Mouse (Mus musculus) neural tube, embryonic 13.5 days (tissue): ENCODE data around the gene March1. TPM values are rescaled to one million over a fixed set of nuclear protein-coding genes. Genes with fewer than 3 reads are reported as not detected.

Experiments
- ATAC-seq: fragments of 200-750 bp; cut with Nextera tagmentation; 2 replicates; pipeline ENCODE4 v1.8.0; 2017; ENCODE audit warnings: low read depth, mild to moderate bottlenecking, moderate TSS enrichment, moderate library complexity
- H3K27ac ChIP-seq: fragments of 300-500 bp; sonication (generic); replicated peaks from 2 replicates; pipeline ENCODE4 v1.5.1; 2015; ENCODE audit warnings: moderate library complexity, mild to moderate bottlenecking, inconsistent platforms
- H3K27me3 ChIP-seq: fragments of 300-500 bp; sonication (generic); 2 replicates; pipeline ENCODE4 v1.6.1; 2015; ENCODE audit warnings: mild to moderate bottlenecking, inconsistent platforms
- H3K36me3 ChIP-seq: fragments of 300-500 bp; sonication (generic); 2 replicates; pipeline ENCODE4 v1.6.1; 2015; ENCODE audit warnings: mild to moderate bottlenecking, inconsistent platforms
- H3K4me1 ChIP-seq: fragments of 300-500 bp; sonication (generic); replicated peaks from 2 replicates; pipeline ENCODE4 v1.6.1; 2015; ENCODE audit warnings: inconsistent platforms
- H3K4me2 ChIP-seq: fragments of 300-500 bp; sonication (generic); 2 replicates; pipeline ENCODE4 v1.6.1; 2015; ENCODE audit warnings: inconsistent platforms, mild to moderate bottlenecking, moderate library complexity
- H3K4me3 ChIP-seq: fragments of 300-500 bp; sonication (generic); 2 replicates; pipeline ENCODE4 v1.5.1; 2015; ENCODE audit warnings: mild to moderate bottlenecking, inconsistent platforms
- H3K9ac ChIP-seq: fragments of 300-500 bp; sonication (generic); 2 replicates; pipeline ENCODE4 v1.6.1; 2015; ENCODE audit warnings: moderate library complexity, mild to moderate bottlenecking, inconsistent platforms
- H3K9me3 ChIP-seq: fragments of 300-500 bp; sonication (generic); 2 replicates; pipeline ENCODE4 v1.6.1; 2016; ENCODE audit warnings: inconsistent platforms
- WGBS: fragments of 180-500 bp; shearing (Covaris S2); methylation state at CpG from one replicate; pipeline ENCODE4 v1.1.7; 2015; 5-methylcytosine and 5-hydroxymethylcytosine counted together
- polyA plus RNA-seq: library from polyadenylated mRNA; unstranded; fragments of >200 nt; fragmentation: Nextera tagmentation; extraction: Ambion mirVana; gene quantifications from 2 replicates; pipeline ENCODE4 v1.2.1, GENCODE M21; 2015

March1 gene
- polyA plus RNA-seq, 1 experiment from 2014 or later, result 23.8 TPM

- H3K4me3 ChIP-seq, result no peak overlapping the region
- no peaks in the 10 kb centered on the region for H3K9me3 ChIP-seq
- no peak overlapping the region for H3K4me2 ChIP-seq
- H3K27me3 ChIP-seq, result no peaks in the 10 kb centered on the region
- no peaks in the 10 kb centered on the region for H3K4me1 ChIP-seq
- no peaks in the 10 kb centered on the region for H3K36me3 ChIP-seq
- H3K9ac ChIP-seq, result no peak overlapping the region
- ATAC-seq, result no peak
- WGBS, result 63% methylated on average over 5 of the region's 5 CpGs
- no peak overlapping the region for H3K27ac ChIP-seq
These were observed 163.5 kb downstream of the March1 start for GRCm38 (mm10) chr8:65781156-65781555.

DNA sequence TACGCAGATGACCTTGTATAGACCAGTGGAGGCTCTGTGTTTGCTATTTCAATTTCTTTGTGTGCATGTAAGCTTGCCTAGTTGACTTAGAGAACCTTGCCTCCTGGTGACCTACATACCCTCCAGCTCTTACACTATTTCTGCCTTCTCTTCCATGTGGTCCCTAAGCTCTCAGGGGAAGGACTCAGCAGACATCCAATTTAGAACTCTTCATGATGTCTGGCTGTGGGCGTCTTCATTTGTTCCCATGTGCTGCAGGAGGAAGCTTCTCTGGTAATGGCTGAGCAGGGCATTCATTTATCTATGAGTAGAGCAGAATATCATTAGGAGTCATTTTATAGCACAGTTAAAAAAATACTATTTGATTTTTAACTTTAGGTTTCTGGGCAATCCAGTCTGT is 195.3 kb downstream of the March1 start:
- ATAC-seq, result no peak
- Histone ChIP-seq H3K36me3 (no peaks in the 10 kb centered on the region), H3K4me1 (no peaks in the 10 kb centered on the region), H3K27ac (no peak overlapping the region), H3K4me2 (no peak overlapping the region), H3K9ac (no peak overlapping the region), H3K9me3 (no peaks in the 10 kb centered on the region), H3K4me3 (no peak overlapping the region), H3K27me3 (no peaks in the 10 kb centered on the region)
- 92% methylated on average over 2 of the region's 2 CpGs for WGBS

DNA sequence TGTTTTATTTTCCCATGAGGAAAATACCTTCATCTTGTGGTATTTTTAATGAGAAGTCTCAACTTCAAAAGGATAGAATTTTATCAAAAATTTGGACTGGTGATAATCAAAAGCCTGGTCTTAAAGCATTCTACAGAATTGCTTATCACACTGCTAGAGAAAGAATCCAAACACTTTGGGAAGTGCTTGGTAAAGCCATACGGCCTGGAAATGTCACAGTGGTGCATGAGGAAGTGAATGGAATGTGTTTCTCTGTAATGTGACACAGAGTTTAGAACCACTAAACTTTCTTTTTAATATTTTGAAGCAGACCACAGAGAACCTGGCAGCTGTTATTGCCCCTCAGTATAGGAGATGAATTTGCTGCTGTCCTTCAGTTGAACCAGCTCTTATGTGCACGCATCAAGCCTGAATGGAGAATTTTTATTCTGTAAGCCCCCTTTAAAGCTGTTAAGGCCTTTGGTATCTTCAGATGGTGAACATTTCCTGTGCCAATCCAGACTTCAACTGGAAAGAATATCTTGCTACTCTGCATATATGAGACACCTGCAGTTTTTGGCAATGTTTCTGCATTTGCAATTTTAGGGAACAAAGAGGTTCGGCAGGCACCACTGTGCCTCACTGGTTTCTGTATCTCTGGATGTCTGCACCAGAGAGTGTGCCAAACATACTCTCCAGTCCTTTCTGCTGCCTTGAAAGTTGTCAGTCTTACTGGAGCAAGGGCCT is 304.8 kb downstream of the March1 start:
- no peak overlapping the region for H3K4me3 ChIP-seq
- no peaks in the 10 kb centered on the region for H3K4me1 ChIP-seq
- H3K27me3 ChIP-seq, result no peaks in the 10 kb centered on the region
- H3K36me3 ChIP-seq, result no peaks in the 10 kb centered on the region
- no peak for ATAC-seq
- WGBS, result 83% methylated on average over 3 of the region's 3 CpGs
- H3K9ac ChIP-seq, result no peak overlapping the region
- no peak overlapping the region for H3K27ac ChIP-seq
- no peak overlapping the region for H3K4me2 ChIP-seq
- H3K9me3 ChIP-seq, result no peaks in the 10 kb centered on the region

GRCm38 (mm10) chr8:65956948-65957347 is 339.2 kb downstream of the March1 start:
- no peaks in the 10 kb centered on the region for H3K9me3 ChIP-seq
- WGBS, result 24% methylated on average over 5 of the region's 5 CpGs
- no peak overlapping the region for H3K4me3 ChIP-seq
- H3K4me2 ChIP-seq, result no peak overlapping the region
- H3K27me3 ChIP-seq, result no peaks in the 10 kb centered on the region
- no peak overlapping the region for H3K9ac ChIP-seq
- no peaks in the 10 kb centered on the region for H3K36me3 ChIP-seq
- no peak; the same call in 1 of the 2 replicates for ATAC-seq
- H3K4me1 ChIP-seq, result peaks cover 4% of the 10 kb centered on the region; the same call in 1 of the 2 replicates
- no peak overlapping the region for H3K27ac ChIP-seq

- Histone ChIP-seq H3K36me3 (no peaks in the 10 kb centered on the region), H3K27ac (no peak overlapping the region), H3K4me3 (no peak overlapping the region), H3K27me3 (no peaks in the 10 kb centered on the region), H3K9ac (no peak overlapping the region), H3K4me2 (no peak overlapping the region), H3K4me1 (peaks cover 4% of the 10 kb centered on the region; the same call in 1 of the 2 replicates), H3K9me3 (no peaks in the 10 kb centered on the region)
- ATAC-seq, result no peak
These were observed 339.8 kb downstream of the March1 start for GRCm38 (mm10) chr8:65957492-65957891.

DNA sequence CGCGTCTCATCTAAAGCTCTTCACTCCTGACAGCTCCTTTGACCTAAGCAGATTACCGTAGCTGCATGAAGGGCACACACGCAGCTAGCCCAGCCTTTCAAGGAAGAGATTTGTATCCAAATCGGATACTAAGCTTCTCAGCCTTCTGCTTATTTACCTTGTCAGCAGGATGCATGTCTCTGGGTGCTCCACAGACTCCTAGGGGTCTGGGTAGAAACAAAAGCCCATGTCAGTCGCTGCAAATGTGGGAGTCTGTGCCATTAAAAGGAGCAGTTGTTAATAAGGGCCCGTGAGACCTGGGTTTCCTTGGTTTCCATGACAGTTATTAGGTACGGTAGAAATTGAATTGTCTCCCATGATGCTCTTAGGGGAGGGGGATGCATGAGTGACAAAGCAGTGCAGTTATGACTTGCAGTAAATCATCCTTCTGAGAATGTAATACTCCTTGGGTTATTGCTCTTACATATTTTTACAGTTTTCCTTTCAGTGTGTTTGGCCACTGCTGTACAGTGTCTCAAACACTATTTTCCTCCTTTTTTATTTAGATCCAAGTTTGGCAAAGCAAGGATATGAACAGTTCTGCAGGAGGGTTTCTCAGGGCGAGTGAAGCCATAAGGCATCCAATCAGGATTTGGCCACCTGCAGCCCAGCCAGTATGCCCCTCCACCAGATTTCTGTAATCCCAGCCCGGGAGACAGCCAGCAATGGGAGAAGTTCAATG is 349.0 kb downstream of the March1 start:
- H3K9ac ChIP-seq, result peak overlapping the region; percentile 13
- H3K4me1 ChIP-seq, result peaks cover 16% of the 10 kb centered on the region
- H3K9me3 ChIP-seq, result no peaks in the 10 kb centered on the region
- peak overlapping the region; percentile 39 for H3K4me2 ChIP-seq
- H3K36me3 ChIP-seq, result no peaks in the 10 kb centered on the region
- H3K27me3 ChIP-seq, result no peaks in the 10 kb centered on the region
- peak; percentile 88 for ATAC-seq
- H3K27ac ChIP-seq, result peak overlapping the region; percentile 61
- H3K4me3 ChIP-seq, result peak overlapping the region; percentile 3
- 9% methylated on average over 10 of the region's 10 CpGs for WGBS

DNA sequence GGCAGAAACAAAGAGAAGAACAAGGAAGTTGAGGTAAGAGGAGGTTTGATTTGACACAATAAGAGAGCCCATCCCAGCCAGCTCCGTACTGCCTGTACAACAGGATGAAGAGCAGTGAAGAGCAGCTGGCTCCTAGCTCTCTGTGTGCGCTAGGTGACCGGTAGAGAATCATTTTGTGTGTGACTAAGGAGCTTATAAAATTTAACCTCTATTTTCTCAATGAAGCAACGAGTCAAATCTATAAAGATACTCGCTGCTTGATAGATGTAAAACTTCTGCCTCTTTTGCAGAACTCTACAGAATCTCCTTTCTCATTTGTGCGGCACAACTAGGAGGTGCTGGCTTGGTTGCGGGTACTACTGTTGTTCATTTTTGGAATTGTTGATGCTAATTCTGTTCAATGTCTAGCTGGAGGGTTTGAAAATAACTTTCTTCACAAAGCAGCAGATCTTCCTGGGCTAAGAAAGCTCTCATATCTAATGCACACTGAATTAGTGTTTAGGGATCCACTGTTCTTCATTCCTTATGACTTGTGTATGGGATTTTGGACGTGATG is 349.6 kb downstream of the March1 start:
- H3K27ac ChIP-seq, result peak overlapping the region; percentile 61; the same call in 1 of the 2 replicates
- ATAC-seq, result peak; percentile 73
- H3K4me2 ChIP-seq, result peak overlapping the region; percentile 39
- no peak overlapping the region for H3K9ac ChIP-seq
- H3K36me3 ChIP-seq, result no peaks in the 10 kb centered on the region
- peak overlapping the region; percentile 3 for H3K4me3 ChIP-seq
- WGBS, result 69% methylated on average over 8 of the region's 8 CpGs
- no peaks in the 10 kb centered on the region for H3K9me3 ChIP-seq
- no peaks in the 10 kb centered on the region for H3K27me3 ChIP-seq
- peaks cover 16% of the 10 kb centered on the region for H3K4me1 ChIP-seq

DNA sequence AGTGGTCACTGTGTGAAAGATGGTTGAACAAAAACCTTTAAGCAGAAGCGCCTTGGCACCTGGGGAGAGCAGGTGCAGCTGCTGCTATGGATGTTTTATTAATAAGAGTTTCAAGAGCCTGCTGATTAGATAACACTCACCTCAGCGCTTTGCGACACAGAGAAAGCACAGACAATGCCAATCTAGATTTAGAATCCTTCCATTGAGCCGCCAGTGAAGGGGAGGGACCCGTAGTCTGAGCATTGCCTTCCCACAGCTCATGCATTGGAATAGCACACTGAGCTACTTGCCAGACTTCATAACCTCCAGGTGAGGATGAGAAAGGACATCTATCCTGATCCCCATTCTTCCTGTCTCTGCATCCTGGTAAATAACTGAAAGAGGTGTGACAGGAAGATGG is 359.2 kb downstream of the March1 start:
- H3K4me3 ChIP-seq, result no peak overlapping the region
- H3K9me3 ChIP-seq, result no peaks in the 10 kb centered on the region
- H3K36me3 ChIP-seq, result no peaks in the 10 kb centered on the region
- WGBS, result 75% methylated on average over 5 of the region's 5 CpGs
- no peaks in the 10 kb centered on the region for H3K27me3 ChIP-seq
- no peak overlapping the region for H3K27ac ChIP-seq
- no peaks in the 10 kb centered on the region for H3K4me1 ChIP-seq
- no peak for ATAC-seq
- H3K9ac ChIP-seq, result no peak overlapping the region
- H3K4me2 ChIP-seq, result no peak overlapping the region

DNA sequence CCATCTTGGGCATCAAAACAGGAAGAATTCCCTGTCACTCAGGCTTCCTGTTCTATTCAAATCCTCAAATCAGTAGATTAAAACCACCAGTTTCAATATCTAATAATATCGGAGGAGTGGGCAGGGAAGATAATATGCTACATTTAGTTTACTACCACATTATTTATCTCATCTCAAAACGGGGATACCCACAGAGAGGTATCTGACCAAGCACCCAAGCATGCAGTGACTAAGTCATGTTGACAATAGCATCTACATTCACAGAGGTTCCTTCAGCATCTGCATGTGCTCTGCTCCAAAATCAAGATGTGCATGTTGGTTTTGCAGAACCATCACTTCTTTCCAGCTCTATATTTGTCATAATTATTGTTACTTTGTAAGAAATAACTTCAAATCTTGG is 364.3 kb downstream of the March1 start:
- Histone ChIP-seq H3K4me1 (no peaks in the 10 kb centered on the region), H3K4me2 (no peak overlapping the region), H3K4me3 (no peak overlapping the region), H3K27me3 (no peaks in the 10 kb centered on the region), H3K9ac (no peak overlapping the region), H3K36me3 (no peaks in the 10 kb centered on the region), H3K9me3 (no peaks in the 10 kb centered on the region), H3K27ac (no peak overlapping the region)
- no peak for ATAC-seq
- 88% methylated on average over 2 of the region's 2 CpGs for WGBS

DNA sequence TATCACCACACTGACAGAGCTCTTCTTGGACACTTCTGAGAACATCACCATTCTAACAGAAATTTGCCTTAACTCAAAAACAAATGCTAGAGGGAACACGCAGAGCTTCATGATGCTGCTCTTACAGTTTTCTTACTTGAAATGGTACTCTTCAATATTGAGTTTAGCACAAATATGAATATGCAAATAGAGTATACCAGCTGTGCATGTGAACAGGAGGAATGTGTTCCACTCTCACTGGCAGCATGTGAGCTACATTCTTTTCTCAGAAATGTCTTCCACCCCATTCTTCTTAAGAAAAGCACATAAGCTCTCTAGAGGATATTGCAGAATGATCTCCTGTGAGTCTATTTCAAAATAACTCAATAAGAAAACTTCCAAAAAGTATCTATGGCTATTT is 370.0 kb downstream of the March1 start:
- ATAC-seq, result no peak
- Histone ChIP-seq H3K27ac (no peak overlapping the region), H3K9ac (no peak overlapping the region), H3K4me1 (no peaks in the 10 kb centered on the region), H3K36me3 (no peaks in the 10 kb centered on the region), H3K9me3 (no peaks in the 10 kb centered on the region), H3K4me2 (no peak overlapping the region), H3K4me3 (no peak overlapping the region), H3K27me3 (no peaks in the 10 kb centered on the region)
- 95% methylated on average over 1 of the region's 1 CpGs for WGBS

GRCm38 (mm10) chr8:66022815-66023214 is 405.1 kb downstream of the March1 start:
- no peak overlapping the region for H3K27ac ChIP-seq
- H3K36me3 ChIP-seq, result no peaks in the 10 kb centered on the region
- no peaks in the 10 kb centered on the region for H3K4me1 ChIP-seq
- no peak overlapping the region for H3K9ac ChIP-seq
- H3K9me3 ChIP-seq, result no peaks in the 10 kb centered on the region
- no peak overlapping the region for H3K4me2 ChIP-seq
- ATAC-seq, result no peak
- 92% methylated on average over 2 of the region's 2 CpGs for WGBS
- H3K4me3 ChIP-seq, result no peak overlapping the region
- no peaks in the 10 kb centered on the region for H3K27me3 ChIP-seq

DNA sequence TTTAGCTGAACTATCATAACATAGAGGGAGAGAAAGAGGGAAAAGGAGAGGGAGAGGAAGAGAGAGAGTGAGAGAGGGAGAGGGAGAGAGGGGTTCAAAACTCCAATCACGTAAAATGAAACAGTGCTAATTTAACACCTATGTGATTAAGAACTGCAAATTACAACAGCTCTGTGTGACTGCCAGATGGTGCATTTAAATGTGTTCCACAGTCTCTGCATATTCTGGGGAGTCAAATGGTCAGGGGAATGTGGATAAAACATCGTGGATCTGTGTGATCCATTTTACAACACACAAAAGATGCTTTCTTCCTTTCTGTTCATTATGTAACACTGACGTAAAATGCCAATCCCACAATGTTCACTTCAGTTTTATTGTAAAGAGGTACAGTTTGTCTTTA is 416.0 kb downstream of the March1 start:
- no peaks in the 10 kb centered on the region for H3K27me3 ChIP-seq
- H3K4me1 ChIP-seq, result no peaks in the 10 kb centered on the region
- H3K9me3 ChIP-seq, result no peaks in the 10 kb centered on the region
- no peak overlapping the region for H3K9ac ChIP-seq
- H3K4me2 ChIP-seq, result no peak overlapping the region
- H3K4me3 ChIP-seq, result no peak overlapping the region
- no peaks in the 10 kb centered on the region for H3K36me3 ChIP-seq
- 53% methylated on average over 3 of the region's 3 CpGs for WGBS
- ATAC-seq, result no peak
- no peak overlapping the region for H3K27ac ChIP-seq
